Mouse (Mus musculus) ES-Bruce4 (cell line): ENCODE data around the gene Primpol. TPM values are rescaled to one million over a fixed set of nuclear protein-coding genes. Genes with fewer than 3 reads are reported as not detected.

Experiments used
- H3K27ac ChIP-seq: 2 replicates; pipeline ENCODE4 v1.5.1; 2012; ENCODE audit warnings: low read length, inconsistent platforms; ENCODE audit not compliant: insufficient read depth
- H3K27me3 ChIP-seq: 2 replicates; pipeline ENCODE4 v1.6.1; 2012; ENCODE audit warnings: mild to moderate bottlenecking, low read length, inconsistent platforms; ENCODE audit not compliant: control insufficient read depth, poor library complexity, insufficient read depth, severe bottlenecking
- H3K36me3 ChIP-seq: 2 replicates; pipeline ENCODE4 v1.6.1; 2012; ENCODE audit warnings: inconsistent platforms, mild to moderate bottlenecking, low read length, moderate library complexity; ENCODE audit not compliant: control insufficient read depth, poor library complexity, insufficient read depth, severe bottlenecking
- H3K4me1 ChIP-seq: one replicate; pipeline ENCODE4 v1.8.1; 2011; ENCODE audit warnings: low read length; ENCODE audit not compliant: control insufficient read depth, insufficient read depth
- H3K4me3 ChIP-seq: 2 replicates; pipeline ENCODE4 v1.5.1; 2011; ENCODE audit warnings: low read depth, mild to moderate bottlenecking, low read length
- H3K9ac ChIP-seq: 2 replicates; pipeline ENCODE4 v1.6.1; 2012; ENCODE audit warnings: low read depth, mild to moderate bottlenecking, inconsistent platforms; ENCODE audit not compliant: poor library complexity, severe bottlenecking
- H3K9me3 ChIP-seq: replicated peaks from 2 replicates; pipeline ENCODE4 v1.6.1; 2012; ENCODE audit warnings: mild to moderate bottlenecking, low read length, inconsistent platforms; ENCODE audit not compliant: control insufficient read depth, poor library complexity, insufficient read depth, severe bottlenecking
- CTCF ChIP-seq: IDR thresholded peaks from one replicate; pipeline ENCODE4 v1.8.1; 2011; ENCODE audit warnings: low read depth, low read length
- EP300 ChIP-seq: IDR thresholded peaks from 2 replicates; pipeline ENCODE4 v1.6.1; 2011; ENCODE audit warnings: low read depth, low read length; ENCODE audit not compliant: insufficient read depth
- POLR2A ChIP-seq: IDR thresholded peaks from one replicate; pipeline ENCODE4 v1.8.1; 2011; ENCODE audit warnings: low read length; ENCODE audit not compliant: insufficient read depth
- polyA plus RNA-seq: library from polyadenylated mRNA; stranded (reverse); fragments of >200 nt; gene quantifications from 2 replicates; pipeline ENCODE4 v1.2.4, GENCODE M21; 2011; ENCODE audit warnings: low read depth; ENCODE audit not compliant: missing spikeins, insufficient read depth, insufficient read length

Primpol gene
- polyA plus RNA-seq, 1 experiment = 64.2 TPM

GRCm38 (mm10) chr8:46539701-46540100 is 77.3 kb downstream of the Primpol start:
- H3K9ac ChIP-seq = no peak overlapping the region
- H3K9me3 ChIP-seq = no peaks in the 10 kb centered on the region
- H3K4me3 ChIP-seq = no peak overlapping the region
- no peak for TF ChIP-seq CTCF
- TF ChIP-seq EP300 = no peak
- H3K27ac ChIP-seq = no peak overlapping the region
- no peaks in the 10 kb centered on the region for H3K27me3 ChIP-seq
- H3K36me3 ChIP-seq = no peaks in the 10 kb centered on the region
- no peaks in the 10 kb centered on the region for H3K4me1 ChIP-seq

DNA sequence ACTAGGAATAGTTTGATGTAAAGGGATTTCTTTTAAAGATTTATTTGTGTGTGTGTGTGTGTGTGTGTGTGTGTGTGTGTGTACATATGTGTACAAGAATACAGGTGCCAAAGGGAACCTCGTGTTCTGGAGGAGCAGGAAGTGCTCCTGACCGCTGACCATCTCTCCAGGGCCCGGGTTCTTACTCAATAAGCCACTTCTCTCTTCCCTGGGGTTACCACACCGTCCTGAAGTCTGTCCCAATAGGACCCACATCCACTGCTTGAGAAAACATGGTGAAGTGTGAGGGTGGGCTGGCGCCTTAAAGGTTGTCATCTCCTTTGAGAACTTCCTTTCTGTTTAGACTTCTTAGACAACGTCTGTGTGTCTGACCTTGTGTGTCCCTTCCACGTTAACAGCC is 83.1 kb downstream of the Primpol start:
- no peak for TF ChIP-seq EP300
- TF ChIP-seq POLR2A = no peak
- TF ChIP-seq CTCF = no peak
- H3K4me1 ChIP-seq = no peaks in the 10 kb centered on the region
- H3K36me3 ChIP-seq = no peaks in the 10 kb centered on the region
- no peak overlapping the region for H3K9ac ChIP-seq
- H3K4me3 ChIP-seq = no peak overlapping the region
- H3K27me3 ChIP-seq = no peaks in the 10 kb centered on the region
- H3K27ac ChIP-seq = no peak overlapping the region
- H3K9me3 ChIP-seq = no peaks in the 10 kb centered on the region

- no peaks in the 10 kb centered on the region for H3K36me3 ChIP-seq
- no peaks in the 10 kb centered on the region for H3K27me3 ChIP-seq
- no peaks in the 10 kb centered on the region for H3K4me1 ChIP-seq
- no peak overlapping the region for H3K27ac ChIP-seq
- no peak for TF ChIP-seq EP300
- TF ChIP-seq POLR2A = no peak
- TF ChIP-seq CTCF = no peak
- H3K9ac ChIP-seq = no peak overlapping the region
- H3K4me3 ChIP-seq = no peak overlapping the region
- no peaks in the 10 kb centered on the region for H3K9me3 ChIP-seq
These were observed 86.5 kb downstream of the Primpol start for GRCm38 (mm10) chr8:46530541-46530940.

GRCm38 (mm10) chr8:46529508-46529907 is 87.5 kb downstream of the Primpol start:
- Histone ChIP-seq H3K36me3 (no peaks in the 10 kb centered on the region), H3K4me1 (no peaks in the 10 kb centered on the region), H3K4me3 (no peak overlapping the region), H3K9me3 (no peaks in the 10 kb centered on the region), H3K27me3 (no peaks in the 10 kb centered on the region), H3K27ac (no peak overlapping the region), H3K9ac (no peak overlapping the region)
- TF ChIP-seq POLR2A (no peak), EP300 (no peak), CTCF (no peak)

DNA sequence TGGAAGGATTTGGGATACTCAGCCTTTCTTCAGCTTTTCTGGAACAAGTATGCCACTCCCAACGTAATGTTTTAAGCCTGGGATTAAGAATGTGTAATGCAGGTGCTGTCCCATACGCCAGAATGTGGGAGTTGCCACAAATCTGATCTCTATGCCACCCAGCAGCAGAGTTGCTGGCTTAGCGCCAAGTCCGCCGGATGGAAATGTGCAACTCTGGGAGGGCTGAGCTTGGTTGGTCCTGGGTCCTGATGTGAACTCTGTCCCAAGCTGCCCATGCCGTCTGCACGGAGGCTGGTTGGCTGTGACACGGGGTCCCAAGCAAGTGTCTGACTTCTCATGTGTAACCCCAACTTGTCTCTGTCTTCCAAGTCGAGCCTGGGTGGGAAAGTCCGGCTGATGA is 90.2 kb downstream of the Primpol start:
- H3K36me3 ChIP-seq = no peaks in the 10 kb centered on the region
- no peak for TF ChIP-seq EP300
- TF ChIP-seq POLR2A = no peak
- TF ChIP-seq CTCF = no peak
- H3K9ac ChIP-seq = no peak overlapping the region
- H3K27ac ChIP-seq = no peak overlapping the region
- H3K4me1 ChIP-seq = no peaks in the 10 kb centered on the region
- H3K9me3 ChIP-seq = no peaks in the 10 kb centered on the region
- H3K4me3 ChIP-seq = no peak overlapping the region
- no peaks in the 10 kb centered on the region for H3K27me3 ChIP-seq

GRCm38 (mm10) chr8:46526098-46526497 is 90.9 kb downstream of the Primpol start:
- no peak overlapping the region for H3K9ac ChIP-seq
- H3K27me3 ChIP-seq = no peaks in the 10 kb centered on the region
- no peaks in the 10 kb centered on the region for H3K9me3 ChIP-seq

More at GRCm38 (mm10) chr8:46526098-46526497, 90.9 kb downstream of the Primpol start:
- Histone ChIP-seq H3K27ac (no peak overlapping the region), H3K4me1 (no peaks in the 10 kb centered on the region), H3K36me3 (no peaks in the 10 kb centered on the region), H3K4me3 (no peak overlapping the region)
- TF ChIP-seq POLR2A (no peak), EP300 (no peak), CTCF (no peak)

Other genes starting within 250 kb of the Primpol start
- 17.4 and 18.8 TPM in 2 replicates for gene Acsl1, start 146.2 kb downstream of the Primpol start, polyA plus RNA-seq
- gene Cenpu, start 65.2 kb downstream of the Primpol start, polyA plus RNA-seq = 56.9 and 69.6 TPM in 2 replicates
- 96.0 and 99.9 TPM in 2 replicates for gene Casp3, start 79 bp upstream of the Primpol start, polyA plus RNA-seq
- 17.6 and 19.1 TPM in 2 replicates for gene Irf2, start 122.5 kb upstream of the Primpol start, polyA plus RNA-seq